Mouse (Mus musculus) v-Abl transformed pro-B cells (cell line): ENCODE results near the gene Cdnf.

Experiments
- in situ Hi-C, 2 experiments: fragments of 400-800 bp; cut with MboI; formaldehyde crosslinking; loops; one replicate each; pipeline ENCODE4 v1.15.1; 2025; ENCODE audit not compliant: unreplicated experiment in 2 of 2

Gene Cdnf

DNA sequence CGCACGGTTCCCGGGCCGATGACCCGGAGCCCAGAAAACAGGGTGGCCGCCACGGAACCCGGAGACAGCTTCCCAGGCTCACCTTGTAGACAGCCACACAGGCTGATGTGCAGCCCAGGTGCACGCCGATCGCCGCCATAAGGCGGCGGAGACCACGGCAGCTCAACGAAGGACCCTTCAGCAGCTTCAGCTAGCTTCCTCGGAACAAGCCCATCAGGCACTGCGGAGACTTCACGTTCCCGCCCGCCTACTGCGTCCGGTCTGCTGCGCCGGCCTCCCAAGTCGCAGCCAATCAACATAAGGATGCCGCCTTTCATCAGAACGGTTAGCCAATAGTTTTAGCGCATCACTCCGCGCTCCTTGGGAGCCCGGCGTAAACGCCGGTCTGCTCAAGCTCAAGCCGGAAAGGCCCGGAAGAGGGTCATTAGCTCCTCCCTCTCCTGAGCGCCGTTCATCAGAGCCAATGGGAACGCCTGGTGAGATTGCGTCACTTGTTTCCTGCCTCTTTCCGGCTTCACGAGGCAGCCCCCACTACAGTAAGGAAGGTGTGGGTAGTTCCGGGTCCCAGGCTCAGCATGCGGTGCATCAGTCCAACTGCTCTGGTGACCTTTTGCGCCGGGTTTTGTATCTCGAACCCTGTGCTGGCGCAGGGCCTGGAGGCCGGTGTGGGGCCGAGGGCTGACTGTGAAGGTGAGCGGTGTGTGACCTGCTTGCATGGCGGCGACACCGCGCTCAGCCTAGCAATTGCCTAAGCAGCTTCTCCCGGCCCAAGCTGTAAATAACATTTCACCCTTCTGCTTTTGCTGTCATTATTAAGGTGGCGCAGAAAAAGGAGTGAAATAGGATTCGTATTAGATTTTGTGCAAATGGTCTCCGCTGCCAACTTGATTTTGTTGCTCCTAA is at the start of gene Cdnf, which contains the start of the genes Gm45902 and Hspa14:
TSS of gene Cdnf (plus strand) at position 479 of the 903 bp plus-strand sequence.
TSS of gene Gm45902 (minus strand) at position 239 of the 903 bp plus-strand sequence.
TSS of gene Hspa14 (minus strand) at position 263 of the 903 bp plus-strand sequence.
- in situ Hi-C loops, result loop anchor here (5.0 to 25.0 kb wide), 3 partner anchors 96 to 178 kb away; partner anchors contain the start of genes Acbd7 (in 2 of the 2) and Rpp38 (in 2 of the 2)

DNA sequence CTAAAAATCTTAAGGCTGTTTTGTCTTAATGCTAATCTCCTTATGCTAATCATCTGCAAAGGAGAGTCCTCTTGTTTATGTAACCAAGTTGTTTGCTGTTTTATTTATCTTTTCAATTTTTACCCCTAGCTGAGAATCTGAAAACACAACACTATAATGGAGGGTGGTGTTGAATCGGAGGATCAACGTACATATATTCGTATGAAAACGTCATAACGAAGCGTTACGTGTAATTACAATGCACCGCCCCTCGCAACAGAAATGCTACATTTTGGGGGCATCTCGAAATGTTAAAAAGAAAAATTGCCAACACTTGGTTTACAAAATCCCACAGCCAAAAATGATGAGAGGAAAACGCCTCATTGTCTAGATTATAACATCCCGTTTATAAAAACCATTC is 38.9 kb upstream of the Cdnf start:
- in situ Hi-C loops, result no loop called here

DNA sequence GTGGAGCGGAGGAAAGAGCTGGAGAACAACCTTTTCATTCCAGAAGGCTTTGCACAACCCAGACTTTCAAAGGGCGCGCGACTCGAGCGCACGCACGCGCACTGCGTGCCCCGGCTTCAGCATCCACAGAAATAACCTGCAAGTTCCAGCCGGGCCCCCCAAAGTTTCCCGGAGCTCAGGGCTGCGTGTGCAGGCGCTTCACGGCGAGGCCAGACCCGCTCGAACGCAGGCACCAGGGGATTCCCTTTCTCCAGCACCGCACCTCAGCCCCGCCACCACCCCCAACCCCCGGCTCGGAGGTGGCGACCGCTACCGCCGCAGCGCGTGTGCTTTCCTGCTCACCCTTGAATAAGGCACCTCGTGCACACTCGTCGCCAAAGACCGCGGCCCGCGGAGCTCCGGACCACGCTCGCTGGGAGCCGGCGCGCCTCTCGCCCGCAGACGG is 38.4 kb upstream of the Cdnf start:
- in situ Hi-C loops, result no loop called here

DNA sequence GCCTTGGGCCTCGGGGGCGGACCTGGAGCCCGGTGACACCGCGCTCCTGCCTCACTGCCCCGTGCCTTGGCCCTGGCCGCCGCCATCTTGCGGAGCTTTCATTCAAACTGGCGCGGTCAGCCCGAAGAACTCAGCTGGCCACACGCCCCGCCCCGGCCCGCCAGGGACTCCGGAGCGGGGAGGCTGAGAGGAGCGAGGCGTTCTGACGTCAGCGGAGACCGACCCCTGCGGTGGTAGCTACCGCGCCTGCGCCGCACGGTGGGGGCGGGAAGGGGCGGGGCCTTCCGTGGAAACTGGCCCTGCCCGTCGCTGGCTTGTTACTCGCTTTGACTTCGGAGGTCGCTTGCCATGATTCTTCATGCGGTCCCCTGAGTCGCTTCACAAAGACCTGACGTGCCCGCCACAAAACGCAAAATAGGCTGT is 38.0 kb upstream of the Cdnf start, which contains the start of gene Suv39h2:
TSS of gene Suv39h2 (minus strand) at position 171 of the 423 bp plus-strand sequence.
- in situ Hi-C loops, result no loop called here

DNA sequence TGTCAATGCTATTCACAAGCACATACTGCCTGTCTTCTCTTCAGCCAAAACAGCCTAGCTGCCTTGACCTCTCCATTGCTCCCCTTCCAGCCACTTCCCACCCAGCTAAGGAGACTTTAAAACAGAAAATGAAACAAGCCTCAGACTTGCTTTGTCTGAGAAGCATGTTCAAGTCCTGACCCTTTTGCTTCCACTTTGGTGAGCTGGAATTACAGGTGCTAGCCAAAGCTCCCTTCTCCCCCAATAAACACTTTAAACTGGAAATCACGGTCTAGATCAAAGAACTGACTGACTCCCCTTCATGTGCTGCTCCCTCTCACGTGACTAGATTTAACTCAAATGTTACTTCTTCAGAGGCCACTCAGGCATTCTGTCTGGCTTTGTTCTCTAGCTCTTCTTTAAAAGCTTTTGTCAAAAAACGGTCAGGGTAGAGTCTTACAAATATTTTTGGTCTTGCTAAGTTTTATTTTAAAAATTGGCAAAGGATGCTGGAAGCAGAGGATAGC is 37.0 kb upstream of the Cdnf start:
- in situ Hi-C loops, result no loop called here

DNA sequence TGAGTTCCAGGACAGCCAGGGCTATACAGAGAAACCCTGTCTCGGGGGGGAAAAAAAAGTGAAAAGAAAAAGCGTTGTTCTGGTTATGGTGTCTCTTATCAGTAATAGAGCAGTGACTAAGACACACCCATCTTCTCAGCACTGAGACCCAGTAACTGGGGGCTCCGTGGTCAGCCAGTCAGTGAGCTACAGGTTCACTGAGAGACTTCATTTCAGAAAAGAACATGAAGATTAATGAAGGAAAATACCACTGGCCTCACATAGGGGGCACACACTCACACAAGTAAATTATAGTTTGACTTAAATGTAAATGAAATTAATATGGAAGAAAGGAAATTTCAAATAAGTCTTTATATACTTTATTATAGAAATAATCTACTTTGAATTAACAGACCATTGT is 32.6 kb upstream of the Cdnf start:
- in situ Hi-C loops, result no loop called here

DNA sequence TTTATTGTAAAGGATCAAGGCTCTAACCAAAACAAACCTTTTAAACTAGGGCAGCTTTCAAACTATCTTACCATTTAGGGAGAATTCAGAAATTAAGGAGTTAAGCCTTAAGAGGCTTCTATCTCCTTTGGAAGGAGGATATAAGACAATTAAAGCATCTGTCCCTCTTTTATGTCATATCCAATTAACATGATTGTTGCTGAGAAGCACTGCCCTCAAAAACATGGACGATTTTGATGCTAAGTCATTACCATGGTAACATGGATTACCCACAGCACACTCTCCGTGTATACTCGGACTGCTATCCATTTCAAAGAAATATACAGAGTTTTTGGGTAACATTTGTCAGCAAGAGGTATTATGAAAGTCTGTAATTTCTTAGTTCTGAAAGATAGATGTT is 23.0 kb upstream of the Cdnf start:
- in situ Hi-C loops, result no loop called here

DNA sequence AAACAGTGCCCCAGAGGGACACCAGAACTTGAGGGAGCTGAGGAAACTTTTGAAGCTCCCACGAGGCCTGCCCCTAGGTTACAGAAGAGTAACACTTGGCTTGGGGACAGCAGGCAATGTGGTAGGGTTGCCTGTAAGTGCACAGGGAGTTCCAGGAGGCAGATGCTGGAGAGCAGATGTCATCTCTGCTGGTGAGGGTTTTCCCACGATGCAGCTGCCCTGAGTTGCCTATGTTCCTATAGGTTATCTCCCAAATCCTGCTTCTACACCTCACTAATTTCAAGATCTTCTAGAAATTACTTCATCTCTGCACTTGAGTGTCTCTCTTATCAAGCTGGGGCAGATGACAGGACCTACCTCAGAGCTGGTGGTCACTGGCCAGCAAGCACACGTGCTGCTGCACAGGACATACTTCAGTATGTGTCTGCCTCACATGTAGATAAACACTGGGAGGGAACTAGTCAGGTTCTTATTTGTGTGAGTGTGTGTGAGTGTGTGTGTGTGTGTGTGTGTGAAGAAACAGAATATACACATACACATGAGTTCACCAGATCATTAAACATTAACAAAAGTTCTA is 18.9 kb upstream of the Cdnf start:
- in situ Hi-C loops, result no loop called here

DNA sequence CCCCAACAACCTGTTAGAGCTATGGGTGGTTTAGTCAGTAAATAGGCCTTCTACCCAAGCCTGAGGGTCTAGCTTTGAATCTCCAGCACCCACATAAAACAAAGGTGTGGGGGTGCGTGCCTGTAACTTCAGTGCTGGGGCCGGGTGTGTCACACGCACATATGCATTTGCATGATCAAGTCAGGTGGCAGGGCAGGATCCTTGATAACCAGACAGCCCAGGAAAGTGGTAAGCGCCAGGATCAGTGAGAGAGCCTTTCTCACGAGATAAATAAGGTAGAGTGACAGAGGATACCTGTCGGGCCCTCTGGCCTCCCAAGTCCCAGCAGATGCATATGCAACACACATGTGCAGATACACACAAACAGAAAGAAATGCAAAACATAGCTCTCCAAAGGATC is 13.3 kb upstream of the Cdnf start:
- in situ Hi-C loops, result no loop called here

DNA sequence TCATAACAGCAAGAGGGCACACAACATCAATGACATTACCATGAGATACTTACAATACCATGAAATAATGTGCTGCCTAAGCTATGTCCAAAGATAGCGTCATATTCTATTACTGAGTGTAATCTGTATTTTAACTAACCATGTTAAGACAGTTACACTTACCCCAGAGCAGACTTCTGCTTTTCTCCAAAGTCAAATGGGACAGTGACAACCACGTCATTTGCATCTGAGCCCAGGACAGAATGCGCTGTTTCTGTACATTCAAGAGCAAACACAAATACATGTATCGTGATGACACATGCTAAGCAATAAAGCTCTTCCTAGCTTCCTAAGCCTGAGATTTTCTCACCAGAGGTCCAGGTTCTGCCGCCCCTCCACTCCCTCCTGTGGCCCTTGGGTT is 11.9 kb upstream of the Cdnf start:
- in situ Hi-C loops, result loop anchor here in 1 of 2 experiments (25.0 kb wide), 1 partner anchor 164 kb away; the partner anchor contains the start of genes Acbd7 and Rpp38

DNA sequence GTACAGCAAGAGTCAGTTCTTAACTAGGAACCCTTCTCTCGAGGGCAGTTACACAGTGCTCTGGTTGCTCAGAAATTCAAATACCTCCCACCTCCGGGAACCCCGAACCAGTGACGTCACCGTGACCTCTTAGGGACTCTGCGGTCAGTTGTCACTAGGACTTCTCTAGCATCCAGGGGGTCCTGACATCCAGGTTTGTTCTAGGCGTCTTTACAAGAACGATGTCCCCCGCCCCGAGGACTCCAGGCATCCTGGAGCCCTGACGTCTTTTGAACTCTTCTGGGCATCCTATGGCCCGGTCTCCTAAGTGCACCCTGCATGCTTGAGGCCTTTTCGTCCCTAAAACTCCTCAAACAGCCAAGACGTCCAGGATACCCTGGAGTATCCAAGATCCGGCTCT is 754 bp upstream of the Cdnf start:
- in situ Hi-C loops, result loop anchor here (5.0 to 25.0 kb wide), 3 partner anchors 95 to 177 kb away; partner anchors contain the start of genes Acbd7 (in 2 of the 2) and Rpp38 (in 2 of the 2)

DNA sequence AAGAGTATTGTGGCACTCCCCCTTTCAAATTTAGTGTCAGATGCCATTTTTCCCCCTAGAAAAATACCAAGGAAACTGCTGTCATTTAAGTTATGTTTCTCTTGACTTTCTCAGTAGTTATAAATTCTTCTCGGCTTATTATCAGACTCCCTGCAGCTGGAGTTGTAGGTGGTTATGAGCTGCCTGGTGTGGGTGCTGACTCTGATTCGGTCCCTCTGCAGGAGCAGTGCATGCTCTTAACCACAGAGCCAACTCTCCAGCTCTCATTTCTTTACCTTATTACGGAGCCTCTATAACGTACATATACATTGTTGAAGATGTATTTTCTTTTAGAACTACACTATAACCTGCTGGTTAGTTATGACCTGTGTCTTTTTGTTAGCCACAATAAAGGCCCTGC is 9.7 kb downstream of the Cdnf start:
- in situ Hi-C loops, result loop anchor here in 1 of 2 experiments (25.0 kb wide), 1 partner anchor 185 kb away; the partner anchor contains the start of genes Acbd7 and Rpp38

DNA sequence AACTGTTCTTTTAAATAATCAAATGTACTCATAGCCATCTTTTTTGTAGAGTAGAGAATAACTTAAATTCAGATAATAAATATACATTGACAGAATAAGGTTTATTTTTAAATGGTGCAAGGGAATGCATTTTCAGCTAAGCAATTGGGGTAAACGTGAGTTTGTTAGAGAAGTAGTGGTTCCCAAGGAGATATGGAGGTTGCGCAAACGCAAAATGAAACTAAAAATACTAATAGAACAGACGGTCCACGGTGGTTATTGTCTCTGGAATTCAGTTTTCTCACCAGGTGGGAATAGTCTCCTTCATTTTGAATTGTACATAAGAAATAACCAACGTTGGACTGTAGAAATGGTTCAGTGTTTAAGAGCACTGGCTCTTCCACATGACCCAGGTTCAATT is 13.5 kb downstream of the Cdnf start:
- in situ Hi-C loops, result loop anchor here (25.0 kb wide), 1 partner anchor 961 kb away; no protein-coding TSS in a partner anchor

DNA sequence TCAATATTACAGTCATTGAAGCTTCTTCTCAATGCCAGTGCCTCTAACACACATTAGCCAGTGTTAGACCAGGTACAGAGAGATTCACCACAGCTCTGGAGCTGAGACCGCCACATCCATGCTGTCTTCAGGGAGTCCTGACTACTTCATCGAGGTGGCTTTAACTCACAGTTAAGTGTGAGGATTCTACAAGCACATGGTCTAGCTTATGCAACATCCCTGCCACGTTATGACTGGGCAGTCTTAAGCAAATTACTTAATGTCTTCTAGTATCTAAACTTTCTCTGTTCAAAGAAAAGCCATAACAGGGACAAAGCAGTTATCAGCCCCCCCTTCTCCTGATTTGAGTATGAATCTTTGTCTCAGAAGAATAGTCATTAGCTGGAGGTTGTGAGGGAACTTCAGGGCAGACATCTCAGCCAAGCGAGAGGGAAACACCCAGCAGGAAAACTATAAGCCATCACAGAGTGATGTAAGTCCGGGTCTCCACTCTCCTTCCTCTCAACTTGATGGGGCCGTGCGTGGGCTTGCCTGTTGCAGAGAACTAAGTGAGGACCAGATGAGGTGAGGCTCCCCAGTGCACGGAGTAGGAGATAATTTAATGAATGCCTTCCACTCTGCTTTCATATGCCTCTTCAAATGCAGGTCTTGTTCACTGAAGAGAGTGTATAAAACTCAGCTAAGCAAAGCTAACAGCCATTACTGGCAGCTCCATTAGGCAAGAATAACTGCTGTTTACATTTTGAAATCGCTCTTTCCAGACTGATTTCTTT is 28.7 kb downstream of the Cdnf start:
- in situ Hi-C loops, result loop anchor here (25.0 kb wide), 1 partner anchor 946 kb away; no protein-coding TSS in a partner anchor

DNA sequence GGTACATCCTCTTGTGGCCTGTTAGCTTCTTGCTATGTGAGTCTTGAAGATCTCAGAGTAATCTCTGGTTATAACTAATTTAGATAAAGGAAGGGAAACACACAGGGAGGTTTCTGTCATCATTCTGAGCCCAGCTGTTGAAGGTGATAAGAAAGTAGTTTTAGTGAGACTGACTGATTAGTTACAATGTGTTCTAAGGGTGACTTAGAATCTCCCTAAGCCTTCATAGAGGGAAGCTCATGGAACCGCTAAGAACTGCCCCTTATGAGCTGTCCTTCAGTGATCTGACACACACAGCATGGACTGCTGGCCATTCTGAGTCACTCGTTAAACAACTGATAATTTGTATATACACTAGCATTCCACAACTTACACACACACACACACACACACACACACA is 33.2 kb downstream of the Cdnf start:
- in situ Hi-C loops, result loop anchor here (5.0 to 25.0 kb wide), 3 partner anchors 221 to 941 kb away; no protein-coding TSS in a partner anchor

DNA sequence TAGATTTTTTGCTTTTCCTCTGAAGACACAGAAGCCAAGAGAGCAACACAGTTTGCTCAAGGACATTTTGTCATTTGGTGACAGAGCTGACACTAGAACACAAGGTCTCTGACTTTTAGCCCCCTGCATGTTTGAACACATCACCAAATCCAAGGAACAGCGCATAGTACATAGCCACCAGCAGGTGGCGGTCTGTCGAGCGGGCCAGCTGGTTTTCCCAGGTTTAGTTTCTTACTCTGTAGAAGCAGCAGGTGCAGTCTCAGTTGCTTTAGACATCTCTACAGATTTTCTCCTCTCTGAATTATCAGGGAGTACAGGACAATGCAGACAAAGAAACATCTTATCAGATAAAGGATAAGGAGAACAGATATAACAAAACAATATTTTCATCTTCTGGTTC is 33.8 kb downstream of the Cdnf start:
- in situ Hi-C loops, result loop anchor here (5.0 to 25.0 kb wide), 3 partner anchors 221 to 941 kb away; no protein-coding TSS in a partner anchor

DNA sequence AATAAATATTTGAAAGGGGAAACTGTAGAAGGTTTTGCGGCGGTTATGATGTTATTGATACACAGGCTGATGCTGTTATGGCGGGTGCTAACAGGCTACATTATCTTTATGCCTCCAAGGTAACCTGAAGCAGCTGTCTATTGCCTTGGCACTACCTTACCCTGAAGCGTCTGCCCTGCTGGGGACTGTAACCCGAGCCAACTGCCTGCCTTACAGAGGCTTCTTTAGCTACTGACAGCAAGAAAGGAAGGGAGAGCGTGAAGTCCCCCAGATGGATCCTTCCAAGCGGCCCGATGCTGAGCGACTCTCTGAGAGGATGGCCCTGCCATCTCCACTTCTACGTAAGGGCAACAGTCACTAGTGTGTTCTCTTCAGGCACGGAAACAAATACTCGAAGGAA is 57.4 kb downstream of the Cdnf start, which contains the start of gene Fam107b:
TSS of gene Fam107b (plus strand) at position 303 of the 400 bp plus-strand sequence.
- in situ Hi-C loops, result no loop called here

DNA sequence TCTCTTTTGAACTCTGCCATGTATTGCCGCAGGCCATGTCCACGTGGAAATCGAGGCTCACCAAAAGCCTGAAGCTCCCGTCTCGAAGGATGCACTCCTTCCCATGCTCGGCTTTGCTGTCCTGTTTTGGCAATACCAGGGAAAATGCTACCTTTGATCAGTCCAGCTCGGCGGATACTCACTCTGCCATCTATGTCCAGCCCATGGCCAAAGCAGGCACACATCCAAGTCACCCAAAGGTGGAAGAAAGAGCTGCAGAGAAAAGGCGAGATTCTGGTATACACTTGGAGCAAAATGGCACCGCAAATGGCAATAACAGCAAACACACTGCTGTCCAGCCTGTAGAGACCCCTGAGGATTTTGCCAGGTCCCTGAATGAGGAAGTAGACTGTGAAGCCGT is 57.8 kb downstream of the Cdnf start:
- in situ Hi-C loops, result no loop called here

DNA sequence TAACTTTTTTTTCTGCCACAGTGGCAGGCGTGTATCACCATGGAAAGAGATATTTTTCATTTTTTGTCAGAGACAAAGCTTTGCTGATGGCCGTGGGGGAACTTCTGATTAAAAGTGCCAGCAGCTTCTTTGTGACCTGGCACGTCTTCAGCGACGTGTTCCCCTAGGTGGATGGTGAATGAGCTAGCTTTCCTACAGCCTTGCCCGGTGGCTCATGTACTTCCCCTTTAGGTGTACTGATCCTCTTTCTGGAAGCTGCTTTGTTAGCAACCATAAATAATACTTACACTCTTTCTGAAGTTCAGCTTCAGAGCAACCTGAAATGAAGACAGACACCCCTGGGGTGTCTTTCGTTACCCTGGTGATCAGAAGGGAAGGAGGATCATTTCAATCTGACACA is 61.1 kb downstream of the Cdnf start:
- in situ Hi-C loops, result no loop called here

DNA sequence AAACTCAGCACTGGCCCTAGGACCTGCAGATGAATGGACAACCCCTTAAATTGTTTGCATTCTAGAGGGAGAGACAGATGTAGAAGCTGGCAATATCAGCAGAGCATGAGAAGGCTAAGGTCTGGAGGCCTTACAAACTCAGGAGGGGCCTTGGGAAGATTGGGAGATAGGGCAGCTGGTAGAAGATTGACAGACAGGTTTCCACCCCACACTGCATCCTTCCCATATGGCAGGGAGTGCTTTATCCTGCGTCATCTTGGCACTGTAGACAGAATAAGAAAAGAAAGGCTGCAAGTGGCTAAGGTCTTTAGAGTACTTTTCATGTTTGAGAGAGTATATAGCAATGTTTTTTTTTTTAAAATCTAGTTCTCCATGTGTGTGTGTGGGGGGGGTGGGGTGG is 62.3 kb downstream of the Cdnf start:
- in situ Hi-C loops, result no loop called here
